Mouse (Mus musculus): ENCODE results near the gene Irak3.

- TF ChIP-seq CTCF (IDR thresholded peaks at IDR 0.05; ENCODE audit: low read depth) (no peak), EP300 (optimal IDR thresholded peaks at IDR 0.05) (no peak)
Observed at GRCm38 (mm10) chr10:120192278-120192677, 9.7 kb downstream of the Irak3 start.

Measured in stomach, postnatal 0 days (tissue).